ENCODE assay signal across 22 mouse cellular contexts in the genomic region with DNA sequence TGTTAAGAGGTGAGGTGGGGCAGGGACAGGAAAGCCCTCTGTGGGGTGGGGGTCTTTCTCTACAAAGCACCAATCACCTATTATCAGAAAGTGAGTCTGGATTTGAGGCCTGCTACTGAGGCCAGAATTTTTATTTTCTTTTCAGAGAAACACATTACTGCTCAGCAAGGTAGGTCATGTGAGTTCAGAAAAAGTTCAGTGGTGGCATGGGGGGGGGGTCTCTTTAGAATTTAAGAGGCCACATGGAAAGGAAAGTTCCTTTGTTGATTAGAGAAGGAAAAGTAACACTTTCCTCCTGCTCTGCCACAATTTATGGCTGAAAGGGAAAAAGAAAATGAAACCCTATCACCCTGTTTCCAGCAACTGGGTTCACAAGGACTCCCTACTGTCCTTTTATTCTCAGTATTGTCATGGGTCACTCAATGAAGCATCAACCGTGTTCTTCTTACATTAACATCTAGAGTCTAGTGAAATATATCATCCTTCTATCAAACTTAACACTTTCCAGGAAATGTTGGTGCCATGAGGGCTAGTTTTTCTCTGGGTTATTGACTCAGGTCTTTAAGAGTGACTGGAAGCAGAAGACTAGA.
A peak's percentile ranks its signal among the peaks of the same experiment; 100 is the strongest.
DNase-seq lines count a peak whose midpoint lies in the region; ATAC-seq and TF ChIP-seq lines count a peak whose summit lies in the region.
"Had no signal": no experiment of that assay in that cellular context is flagged by ENCODE, and none has a peak within 500 bp of the region (broad histone marks: within the 10 kb centered on the region; RNA-seq: fewer than 3 reads in every experiment).

No protein-coding gene starts in this region.

- no peak for TF ChIP-seq POLR2A in kidney, adult 2 months (IDR thresholded peaks at IDR 0.05; ENCODE audit: low read depth, low read length)

- no peak overlapping the region for H3K27ac ChIP-seq in kidney, embryonic 14.5 days (ENCODE audit: low read depth, low read length)
- no peak overlapping the region for H3K27ac ChIP-seq in kidney, embryonic 15.5 days
- no peak overlapping the region for H3K27ac ChIP-seq in kidney, embryonic 16.5 days (ENCODE audit: low read length)
- no peak overlapping the region for H3K27ac ChIP-seq in kidney, adult 2 months (ENCODE audit: insufficient read depth, low read depth, low read length)
- no peak overlapping the region for H3K27ac ChIP-seq in kidney, postnatal 0 days

- WGBS in kidney, embryonic 14.5 days: 16% methylated on average over 1 of the region's 1 CpGs
- 7% methylated on average over 1 of the region's 1 CpGs for WGBS in kidney, embryonic 15.5 days
- 14% methylated on average over 1 of the region's 1 CpGs for WGBS in kidney, embryonic 16.5 days
- 21% methylated on average over 1 of the region's 1 CpGs for WGBS in kidney, adult 2 months
- 20% methylated on average over 1 of the region's 1 CpGs for WGBS in kidney, postnatal 0 days

- no peak overlapping the region for H3K4me3 ChIP-seq in kidney, embryonic 14.5 days (ENCODE audit: low read length)
- H3K4me3 ChIP-seq in kidney, embryonic 15.5 days (replicated peaks): no peak overlapping the region
- H3K4me3 ChIP-seq in kidney, embryonic 16.5 days (ENCODE audit: low read length): no peak overlapping the region
- no peak overlapping the region for H3K4me3 ChIP-seq in kidney, adult 2 months (ENCODE audit: insufficient read depth, low read depth, low read length)
- H3K4me3 ChIP-seq in kidney, postnatal 0 days (replicated peaks; ENCODE audit: low read depth, low read length): no peak overlapping the region

- no peaks in the 10 kb centered on the region for H3K4me1 ChIP-seq in kidney, embryonic 14.5 days (ENCODE audit: control insufficient read depth, insufficient read depth, low read length)
- no peaks in the 10 kb centered on the region for H3K4me1 ChIP-seq in kidney, embryonic 15.5 days
- no peaks in the 10 kb centered on the region for H3K4me1 ChIP-seq in kidney, embryonic 16.5 days (ENCODE audit: insufficient read depth, low read length)
- no peaks in the 10 kb centered on the region for H3K4me1 ChIP-seq in kidney, adult 2 months (ENCODE audit: control insufficient read depth, insufficient read depth, low read length)
- no peaks in the 10 kb centered on the region for H3K4me1 ChIP-seq in kidney, postnatal 0 days (replicated peaks; ENCODE audit: insufficient read depth, low read length)

- no peak for DNase-seq in kidney, adult 8-10 months
- no peak for DNase-seq in kidney, postnatal 4 days
- DNase-seq in kidney, adult 2 months: no peak
- peak; percentile 79 for DNase-seq in kidney, postnatal 0 days (ENCODE audit: low spot score)
- DNase-seq in kidney, adult 9 months: no peak
- DNase-seq: adrenal gland, adult 2 months; adrenal gland, adult 8-10 months; adrenal gland, postnatal 10 days; adrenal gland, postnatal 14 days; adrenal gland, postnatal 25 days; adrenal gland, postnatal 36 days; B cell, adult 2 months; cerebellum, adult 11 months; cerebellum, adult 11-12 months had no signal

- peak; percentile 82; the same call in 1 of the 2 replicates for ATAC-seq in kidney, embryonic 14.5 days (ENCODE audit: low FRiP score, low TSS enrichment)
- peak; percentile 87 for ATAC-seq in kidney, embryonic 15.5 days (replicated peaks; ENCODE audit: low FRiP score)
- ATAC-seq in kidney, embryonic 16.5 days (ENCODE audit: low FRiP score, low TSS enrichment): peak; percentile 82; the same call in 1 of the 2 replicates
- ATAC-seq in kidney, postnatal 0 days (replicated peaks; ENCODE audit: low FRiP score, low read depth): peak; percentile 69
- ATAC-seq: activated CD4-positive, CD25-positive, alpha-beta regulatory T cell, adult 4 months; CD4-positive, CD25-positive, alpha-beta regulatory T cell, adult 4 months; Patski had no signal

- no peak overlapping the region for H3K4me2 ChIP-seq in kidney, embryonic 14.5 days (replicated peaks; ENCODE audit: low read depth, low read length)
- H3K4me2 ChIP-seq in kidney, embryonic 15.5 days: no peak overlapping the region
- no peak overlapping the region for H3K4me2 ChIP-seq in kidney, embryonic 16.5 days (replicated peaks; ENCODE audit: low read depth, low read length)
- H3K4me2 ChIP-seq in kidney, postnatal 0 days (ENCODE audit: low read length): no peak overlapping the region

- no peaks in the 10 kb centered on the region for H3K27me3 ChIP-seq in kidney, embryonic 14.5 days (ENCODE audit: control insufficient read depth, insufficient read depth, low read length)
- no peaks in the 10 kb centered on the region for H3K27me3 ChIP-seq in kidney, embryonic 15.5 days
- no peaks in the 10 kb centered on the region for H3K27me3 ChIP-seq in kidney, embryonic 16.5 days (ENCODE audit: insufficient read depth, low read length)
- H3K27me3 ChIP-seq in kidney, adult 2 months (replicated peaks; ENCODE audit: control insufficient read depth, insufficient read depth, low read length): no peaks in the 10 kb centered on the region
- no peaks in the 10 kb centered on the region for H3K27me3 ChIP-seq in kidney, postnatal 0 days (ENCODE audit: insufficient read depth, low read length)
- H3K27me3 ChIP-seq: CH12.LX, Patski had no signal

- H3K36me3 ChIP-seq in kidney, embryonic 14.5 days (ENCODE audit: control insufficient read depth, insufficient read depth, low read length): no peaks in the 10 kb centered on the region
- H3K36me3 ChIP-seq in kidney, embryonic 15.5 days: no peaks in the 10 kb centered on the region
- no peaks in the 10 kb centered on the region for H3K36me3 ChIP-seq in kidney, embryonic 16.5 days (ENCODE audit: insufficient read depth, low read length)
- no peaks in the 10 kb centered on the region for H3K36me3 ChIP-seq in kidney, adult 2 months (ENCODE audit: control insufficient read depth, insufficient read depth, low read length)
- H3K36me3 ChIP-seq in kidney, postnatal 0 days (ENCODE audit: insufficient read depth, low read length): no peaks in the 10 kb centered on the region
- H3K36me3 ChIP-seq: G1E had no signal

- H3K9me3 ChIP-seq in kidney, embryonic 14.5 days (ENCODE audit: control insufficient read depth, low read length): no peaks in the 10 kb centered on the region
- no peaks in the 10 kb centered on the region for H3K9me3 ChIP-seq in kidney, embryonic 15.5 days (replicated peaks)
- no peaks in the 10 kb centered on the region for H3K9me3 ChIP-seq in kidney, embryonic 16.5 days (ENCODE audit: low read length)
- no peaks in the 10 kb centered on the region for H3K9me3 ChIP-seq in kidney, postnatal 0 days (replicated peaks; ENCODE audit: low read length)
- H3K9me3 ChIP-seq: G1E had no signal

- no peak overlapping the region for H3K9ac ChIP-seq in kidney, embryonic 14.5 days (ENCODE audit: low read depth, low read length)
- no peak overlapping the region for H3K9ac ChIP-seq in kidney, embryonic 15.5 days
- H3K9ac ChIP-seq in kidney, embryonic 16.5 days (replicated peaks; ENCODE audit: low read length): no peak overlapping the region
- no peak overlapping the region for H3K9ac ChIP-seq in kidney, postnatal 0 days (ENCODE audit: low read depth, low read length)

- no peak for TF ChIP-seq CTCF in kidney, adult 2 months (conservative IDR thresholded peaks at IDR 0.05; ENCODE audit: insufficient read depth, insufficient read length, low read depth, low read length)
- TF ChIP-seq CTCF in kidney, postnatal 0 days (IDR thresholded peaks at IDR 0.05; ENCODE audit: low read depth): no peak
